Mouse (Mus musculus) left cerebral cortex, postnatal 25 days (tissue): ENCODE measurements around the gene Mpeg1. TPM values are rescaled to one million over a fixed set of nuclear protein-coding genes. Genes with fewer than 3 reads are reported as not detected.
A peak's percentile ranks its signal among the peaks of the same experiment; 100 is the strongest.

Experiments used
- DNase-seq, 2 experiments: peaks; one replicate each; pipeline ENCODE4 v3.0.0; 2022; ENCODE audit warnings: low spot score in 2 of 2, mixed read lengths in 1 of 2
- intact Hi-C: fragments of 180-260 bp; cut with DNase I; formaldehyde crosslinking; loops from one replicate; pipeline ENCODE4 v1.15.1; 2025
- total RNA-seq, 2 experiments: library from RNA; stranded (reverse); gene quantifications; 2 replicates each; pipeline ENCODE4 v1.2.3; 2021

Mpeg1 gene
- total RNA-seq, 2 experiments from 2014 or later = 7.6 to 8.7 TPM

DNA sequence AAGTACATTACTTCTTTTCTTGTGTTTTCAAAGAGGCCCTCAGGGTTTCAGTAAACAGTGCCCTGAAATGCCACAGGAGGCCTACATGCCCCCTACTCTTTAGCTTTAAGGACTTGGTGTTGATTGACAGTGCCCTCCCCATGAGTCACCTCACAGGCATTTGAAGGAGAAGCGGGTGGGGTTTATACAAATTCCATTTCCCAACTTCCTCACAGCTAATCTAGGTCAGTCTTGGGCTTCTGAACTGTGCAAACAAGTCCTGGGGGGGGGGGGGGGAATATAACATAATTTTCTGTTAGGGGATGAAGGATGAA lies 3.1 kb downstream of the Mpeg1 start:
- no peak for DNase-seq
- intact Hi-C loops = loop anchor here (2.0 kb wide), 1 partner anchor 29 kb away; no protein-coding TSS in a partner anchor

DNA sequence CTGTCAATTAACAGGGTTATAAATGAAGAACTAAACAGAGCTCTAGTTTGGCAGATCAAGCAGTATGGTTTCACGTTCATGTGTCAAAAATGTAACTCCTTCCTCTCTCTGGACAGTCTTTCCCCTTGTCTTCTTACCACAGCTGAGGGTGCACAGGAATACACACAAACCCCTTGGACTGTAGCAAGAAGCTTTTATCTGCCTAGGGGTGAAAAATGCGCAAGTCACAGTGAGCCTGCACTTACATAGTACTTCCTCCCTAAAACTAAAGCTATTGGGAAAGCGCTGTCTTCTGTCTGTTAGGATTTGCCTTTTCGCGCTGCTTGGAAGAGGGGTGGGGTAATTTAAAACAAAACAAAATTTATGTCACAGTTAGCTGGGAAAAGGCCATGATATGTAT lies 3.5 kb downstream of the Mpeg1 start:
- intact Hi-C loops = loop anchor here (2.0 kb wide), 1 partner anchor 29 kb away; no protein-coding TSS in a partner anchor
- no peak for DNase-seq

DNA sequence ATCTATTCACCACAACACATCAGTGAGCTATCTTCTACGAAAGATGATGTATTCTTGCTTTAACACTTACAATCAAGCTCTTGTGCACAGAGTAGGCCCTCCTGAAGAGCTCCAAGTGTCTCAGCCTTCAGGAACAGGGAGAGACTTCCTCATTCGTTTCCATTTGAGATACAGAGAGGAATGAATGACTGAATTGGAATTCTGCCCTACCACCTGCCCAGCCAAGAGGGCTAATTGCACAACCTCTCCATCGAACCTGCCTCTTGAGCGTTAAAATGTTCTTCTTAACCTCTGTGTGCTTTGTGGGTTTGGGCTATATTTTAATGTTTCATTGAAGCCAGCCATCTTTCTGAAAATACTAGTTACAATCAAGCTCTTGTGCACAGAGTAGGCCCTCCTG lies 4.1 kb downstream of the Mpeg1 start:
- DNase-seq = no peak
- intact Hi-C loops = loop anchor here (2.0 to 5.0 kb wide), 3 partner anchors 30 to 108 kb away; partner anchors contain the start of gene Dtx4

DNA sequence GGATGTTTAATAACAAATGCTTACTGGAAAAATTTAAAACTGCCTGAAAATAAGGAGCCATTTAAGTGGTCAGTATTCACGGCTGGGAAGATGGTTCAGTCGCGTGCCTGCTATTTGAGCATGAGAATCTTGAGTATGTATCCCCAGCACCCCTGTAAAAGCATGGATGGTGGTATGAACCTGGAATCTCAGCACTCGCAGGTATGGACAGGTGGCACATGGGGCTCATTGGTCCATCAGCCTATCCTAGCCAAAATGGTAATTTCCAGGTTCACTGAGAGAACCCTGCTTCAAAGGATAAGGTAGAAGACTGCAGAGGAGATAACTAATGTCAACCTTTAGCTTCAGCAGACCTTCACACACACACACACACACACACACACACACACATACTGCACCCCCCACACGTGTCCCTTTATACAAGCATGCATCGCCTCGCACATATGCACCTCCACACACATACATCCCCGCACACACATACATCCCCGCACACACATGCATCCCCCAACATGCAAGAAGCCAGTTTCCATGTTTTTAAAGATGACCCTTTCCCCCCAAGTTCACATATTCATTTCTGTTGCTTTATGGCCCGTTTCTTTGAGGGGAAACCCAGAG lies 5.1 kb downstream of the Mpeg1 start:
- intact Hi-C loops = loop anchor here (2.0 to 5.0 kb wide), 3 partner anchors 31 to 107 kb away; partner anchors contain the start of gene Dtx4
- DNase-seq = no peak

DNA sequence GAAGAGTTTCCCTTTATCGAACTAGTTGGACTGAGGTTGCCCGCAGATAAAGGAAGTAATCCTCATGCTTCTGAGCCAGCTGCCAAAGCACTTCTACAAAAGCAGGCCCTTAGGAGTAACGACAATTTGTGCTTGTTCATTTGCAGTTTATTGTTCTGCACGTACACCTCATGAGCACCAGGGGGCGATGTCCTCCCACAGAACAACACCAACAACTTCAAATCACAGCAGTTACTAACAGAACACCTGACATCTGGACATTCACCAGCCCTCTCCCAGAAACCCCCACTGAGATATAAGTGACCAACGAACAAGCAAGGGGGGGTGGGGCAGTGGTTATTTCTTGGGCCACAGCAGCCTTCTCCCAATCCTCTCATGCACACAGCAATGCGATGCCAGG lies 5.6 kb downstream of the Mpeg1 start:
- intact Hi-C loops = loop anchor here (5.0 kb wide), 2 partner anchors 36 to 106 kb away; partner anchors contain the start of gene Dtx4
- DNase-seq = peak; percentile 74 to 79

DNA sequence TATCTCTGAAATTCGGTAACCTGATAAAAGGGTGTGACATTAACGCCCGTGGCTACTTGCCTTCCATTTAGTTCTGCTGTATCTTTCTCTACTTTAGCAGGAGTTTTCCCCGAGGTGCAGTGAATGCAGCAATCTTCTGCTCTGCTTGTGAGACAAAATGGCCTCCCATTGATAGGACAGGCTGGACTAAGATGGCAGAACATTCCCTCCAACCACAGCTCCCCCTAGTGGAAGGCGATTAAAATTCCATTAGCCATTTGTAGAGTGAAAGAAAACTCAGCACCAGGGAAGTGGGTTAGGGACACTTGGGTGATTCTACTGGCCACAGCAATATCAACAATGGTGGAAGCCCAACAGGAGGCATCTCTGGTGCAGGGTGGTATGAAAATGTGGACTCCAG lies 6.9 kb downstream of the Mpeg1 start:
- intact Hi-C loops = loop anchor here (5.0 kb wide), 2 partner anchors 35 to 105 kb away; partner anchors contain the start of gene Dtx4
- DNase-seq = peak in 1 of 2 experiments; percentile 21

DNA sequence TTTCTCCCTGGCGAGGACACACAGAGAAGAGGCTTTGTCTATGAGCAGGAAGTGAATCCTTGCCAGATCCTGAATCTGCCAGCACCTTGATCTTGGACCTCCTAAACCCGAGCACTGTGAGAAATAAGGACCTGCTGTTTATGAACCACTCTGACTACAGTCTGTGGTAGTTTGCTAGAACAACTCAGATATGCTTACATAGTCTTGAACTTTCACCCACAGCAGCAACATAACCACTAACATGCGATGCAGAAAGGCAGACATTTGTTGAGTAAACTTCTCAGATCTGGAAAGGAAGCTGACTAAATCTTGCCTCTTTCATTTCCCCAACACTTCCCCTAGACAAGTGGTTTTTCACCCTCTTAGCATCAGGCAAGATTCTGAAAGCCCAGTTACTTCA lies 11.3 kb downstream of the Mpeg1 start:
- no peak for DNase-seq
- intact Hi-C loops = no loop called here

DNA sequence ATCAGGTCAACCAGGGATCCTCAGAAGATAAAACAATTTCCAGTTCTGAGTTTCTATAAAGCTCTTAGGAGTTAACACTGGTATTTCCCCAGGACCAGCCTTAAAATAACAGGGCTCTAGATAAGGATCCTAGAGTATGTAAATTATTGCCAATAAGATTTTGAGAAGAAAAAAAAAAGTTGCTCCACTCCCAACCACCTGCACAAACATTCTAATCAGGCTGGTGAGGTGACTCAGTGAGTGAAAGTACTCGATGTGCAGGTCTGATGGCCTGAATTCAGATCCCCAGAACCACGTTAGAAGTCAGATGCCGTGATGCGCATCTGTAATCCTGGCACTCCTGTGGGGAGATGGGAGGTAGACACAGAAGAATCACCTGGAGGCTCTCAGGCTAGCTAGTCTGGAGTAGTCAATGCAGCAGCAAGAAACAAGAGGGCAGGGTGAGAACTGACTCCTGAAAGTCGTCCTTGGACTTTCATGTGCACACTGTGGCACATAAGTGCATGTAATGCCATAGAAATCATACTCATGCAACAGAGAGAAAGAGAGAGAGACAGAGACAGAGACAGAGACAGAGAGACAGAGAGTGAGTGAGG lies 11.9 kb downstream of the Mpeg1 start:
- intact Hi-C loops = no loop called here
- no peak for DNase-seq

DNA sequence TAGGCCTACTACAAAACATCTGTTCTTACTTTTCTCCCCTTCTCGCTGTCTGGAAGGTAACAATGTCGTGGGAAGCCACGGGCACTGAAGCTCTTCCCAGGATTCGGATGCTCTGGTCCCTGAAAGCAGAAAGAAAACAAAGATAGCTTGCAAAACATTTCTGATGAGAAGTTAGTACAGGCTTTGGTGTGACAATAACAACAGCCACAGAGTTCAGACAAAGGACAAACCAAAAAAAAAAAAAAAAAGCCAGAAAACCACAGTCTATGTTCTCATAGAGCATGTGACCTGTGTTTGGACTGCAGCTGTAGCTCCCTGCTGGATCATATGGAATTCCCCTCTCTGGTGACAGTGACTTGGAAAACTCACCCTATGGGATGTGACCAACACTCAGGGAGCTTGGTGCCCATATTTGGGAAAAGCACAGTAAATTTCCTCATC lies 12.6 kb downstream of the Mpeg1 start:
- intact Hi-C loops = no loop called here
- no peak for DNase-seq

DNA sequence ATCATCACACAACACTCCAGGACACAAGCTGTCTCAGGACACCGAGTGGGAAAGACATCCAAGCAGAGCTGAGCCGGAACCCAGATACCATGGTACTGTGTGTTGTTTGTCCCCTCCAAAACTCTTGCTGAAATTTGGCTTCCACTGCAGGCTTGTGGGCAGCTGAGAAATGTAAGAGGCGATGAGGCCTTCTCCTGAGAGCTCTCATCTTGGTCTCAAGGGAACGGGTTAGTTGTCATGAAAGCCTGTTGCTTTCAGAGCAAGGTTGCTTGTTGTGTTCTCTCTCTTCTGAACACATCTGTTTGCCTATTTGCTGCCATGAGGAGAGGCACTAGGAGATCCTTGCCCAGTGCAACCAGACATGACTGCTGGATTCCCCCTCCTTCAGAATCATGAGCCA lies 13.4 kb downstream of the Mpeg1 start:
- no peak for DNase-seq
- intact Hi-C loops = no loop called here

DNA sequence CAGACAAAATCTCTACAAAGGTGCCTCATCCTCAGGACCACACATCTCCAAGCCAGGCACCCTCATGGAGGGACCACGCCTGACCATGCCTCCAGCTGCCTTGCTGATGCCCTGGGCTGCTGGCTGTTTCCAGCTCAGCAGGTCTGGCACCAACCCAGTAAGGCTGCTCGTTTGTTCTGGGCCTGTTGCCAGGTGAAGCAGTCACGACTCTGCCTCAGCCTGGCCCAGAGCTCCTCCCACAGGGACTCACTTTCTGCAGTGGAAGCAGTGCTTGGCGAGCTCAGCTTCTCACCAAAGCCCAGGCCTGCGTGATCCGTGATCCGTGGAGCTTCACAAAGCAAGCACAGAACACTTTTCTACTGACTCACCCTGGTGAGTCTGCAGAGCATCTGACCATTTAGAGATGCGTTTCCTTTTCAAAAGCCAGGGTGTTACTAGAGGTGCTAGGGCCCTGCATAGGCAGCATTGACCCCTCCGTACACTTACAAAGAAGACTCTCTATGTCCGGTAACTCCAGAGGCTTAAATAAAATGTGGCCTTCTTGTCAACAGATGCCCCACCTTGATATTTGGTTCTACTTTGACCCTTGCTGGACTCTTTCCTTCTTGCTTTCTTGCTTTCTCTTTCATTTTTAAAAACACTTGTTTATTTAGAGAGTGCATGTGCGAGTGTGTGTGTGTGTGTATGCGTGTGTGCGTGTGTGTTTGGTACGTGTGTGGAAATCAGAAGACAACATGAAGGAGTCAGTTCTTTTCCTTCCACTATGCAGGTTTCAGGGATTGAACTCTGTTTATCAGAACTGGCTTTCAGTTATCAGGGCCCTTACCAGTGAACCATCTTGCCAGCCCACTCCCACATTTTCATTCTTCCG lies 15.0 kb downstream of the Mpeg1 start:
- intact Hi-C loops = no loop called here
- DNase-seq = peak; percentile 87 to 96

DNA sequence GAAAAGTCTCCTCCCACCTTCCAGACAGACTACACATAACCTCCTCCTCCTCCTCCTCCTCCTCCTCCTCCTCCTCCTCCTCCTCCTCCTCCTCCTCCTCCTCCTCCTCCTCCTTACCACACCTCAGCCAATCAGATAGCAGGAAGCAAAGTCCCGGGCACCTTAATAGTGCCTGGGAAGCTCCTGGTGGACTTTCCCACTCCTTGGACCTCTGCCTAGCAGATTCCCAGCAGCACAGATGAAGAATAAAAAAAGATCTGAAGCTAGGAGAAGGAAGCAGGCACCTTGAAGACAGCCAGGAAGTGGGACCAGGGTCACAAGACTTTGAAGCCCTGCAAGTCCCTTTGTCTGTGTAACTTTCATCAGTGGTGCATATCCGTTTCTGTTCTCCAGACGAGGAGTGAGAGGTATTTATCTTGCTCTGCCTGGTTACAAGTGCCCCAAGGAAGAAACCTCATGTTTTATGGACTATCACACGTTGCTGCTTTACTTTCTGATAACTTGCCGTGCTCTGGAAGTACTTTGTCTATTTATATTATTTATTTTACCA lies 16.2 kb downstream of the Mpeg1 start:
- peak in 1 of 2 experiments; percentile 65 for DNase-seq
- intact Hi-C loops = no loop called here

DNA sequence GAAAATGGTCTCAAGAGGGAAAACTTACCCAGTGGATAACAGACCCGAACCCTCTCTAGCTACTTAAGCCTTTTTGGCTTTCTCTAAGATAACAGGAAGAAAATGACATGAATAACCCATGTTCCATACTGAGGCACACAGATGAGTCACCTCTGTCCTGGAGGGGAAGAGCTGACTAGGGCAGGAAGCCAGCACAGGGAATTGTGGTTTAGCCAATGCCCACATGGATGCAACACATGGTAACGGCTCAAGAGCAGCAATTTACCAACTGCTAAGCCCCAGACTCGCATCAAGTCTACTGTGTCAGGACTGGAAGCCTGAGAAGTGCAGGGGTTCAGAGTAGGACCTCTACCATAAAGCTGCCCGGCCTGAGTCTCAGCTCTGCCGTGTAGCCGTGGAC lies 17.8 kb downstream of the Mpeg1 start:
- intact Hi-C loops = no loop called here
- DNase-seq = no peak

DNA sequence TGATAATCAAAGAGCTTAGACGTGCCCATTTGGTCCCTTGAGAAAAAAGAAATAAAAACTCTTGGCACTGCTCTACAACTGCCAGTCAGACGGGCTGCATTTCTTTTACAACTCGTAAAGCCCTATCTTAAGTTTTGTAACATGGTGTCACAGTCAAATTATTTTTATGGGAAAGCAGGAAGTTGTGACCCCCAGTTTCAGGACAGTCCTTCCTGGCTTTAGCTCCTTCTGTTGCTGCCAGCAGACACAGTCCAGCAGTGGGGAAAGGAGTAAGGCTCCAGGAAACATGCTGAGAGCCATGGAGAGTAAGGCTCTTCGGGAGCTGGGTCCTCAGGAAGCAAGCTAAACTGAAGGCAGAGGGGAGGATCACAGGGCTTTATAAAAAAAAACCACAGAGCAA lies 23.2 kb downstream of the Mpeg1 start:
- intact Hi-C loops = no loop called here
- DNase-seq = no peak

DNA sequence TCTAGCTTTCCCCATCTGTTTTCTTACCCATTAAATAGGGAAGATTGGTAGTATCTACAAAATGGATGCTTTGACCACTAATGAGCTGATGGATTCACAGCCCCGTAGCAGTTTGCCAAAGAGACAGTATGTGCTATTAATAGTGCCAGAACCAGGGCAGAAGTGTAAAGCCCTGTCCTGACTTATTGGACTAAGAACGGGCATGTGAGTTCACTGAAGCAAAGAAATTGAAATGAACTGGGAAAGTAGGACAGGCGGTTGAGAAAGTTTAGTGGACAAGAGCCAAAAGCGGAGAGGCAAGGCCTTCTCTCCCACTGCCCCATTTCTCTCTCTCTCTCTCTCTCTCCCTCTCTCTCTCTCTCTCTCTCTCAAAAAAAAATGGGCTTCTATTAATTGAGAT lies 23.6 kb downstream of the Mpeg1 start:
- intact Hi-C loops = no loop called here

DNA sequence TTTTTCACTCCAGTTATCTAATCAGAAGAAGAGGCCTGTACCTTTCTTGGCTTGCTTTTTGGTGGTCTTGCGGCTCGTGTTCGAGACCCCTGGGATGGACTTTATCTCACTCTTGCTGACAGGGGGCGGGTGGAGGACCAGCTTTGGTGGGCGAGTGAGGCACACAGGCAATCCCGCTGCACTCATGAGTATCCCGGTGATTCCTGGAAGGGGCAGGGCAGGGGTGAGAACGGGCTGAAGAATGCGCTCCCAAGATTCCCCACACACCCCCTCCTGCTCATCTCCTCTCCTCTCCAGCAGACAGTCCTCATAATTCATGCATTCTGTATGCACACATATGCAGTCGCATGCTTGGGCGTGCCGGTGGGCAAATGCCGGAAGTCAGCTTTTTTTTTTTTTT lies 24.6 kb downstream of the Mpeg1 start:
- intact Hi-C loops = no loop called here
- DNase-seq = no peak

More for the DNA sequence above, 23.6 kb downstream of the Mpeg1 start:
- no peak for DNase-seq

DNA sequence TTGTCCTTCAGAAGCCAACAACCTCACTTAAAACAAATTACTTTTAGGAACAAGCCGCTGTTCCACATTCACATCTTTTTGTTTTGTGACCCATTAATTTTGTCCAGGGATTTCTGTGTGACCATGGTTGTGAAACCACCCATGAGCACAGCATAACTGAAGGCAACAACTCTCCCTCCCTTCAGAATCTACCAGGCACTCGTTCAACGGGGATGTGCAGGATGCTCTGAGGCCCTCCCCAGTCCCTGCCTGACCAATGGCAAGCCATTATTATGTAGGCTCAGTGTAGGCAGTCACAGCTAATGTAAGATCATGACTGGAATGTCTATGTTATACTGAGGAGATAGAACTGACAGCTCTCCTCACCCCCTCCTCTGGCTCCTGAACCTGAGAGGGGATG lies 25.1 kb downstream of the Mpeg1 start:
- no peak for DNase-seq
- intact Hi-C loops = no loop called here

DNA sequence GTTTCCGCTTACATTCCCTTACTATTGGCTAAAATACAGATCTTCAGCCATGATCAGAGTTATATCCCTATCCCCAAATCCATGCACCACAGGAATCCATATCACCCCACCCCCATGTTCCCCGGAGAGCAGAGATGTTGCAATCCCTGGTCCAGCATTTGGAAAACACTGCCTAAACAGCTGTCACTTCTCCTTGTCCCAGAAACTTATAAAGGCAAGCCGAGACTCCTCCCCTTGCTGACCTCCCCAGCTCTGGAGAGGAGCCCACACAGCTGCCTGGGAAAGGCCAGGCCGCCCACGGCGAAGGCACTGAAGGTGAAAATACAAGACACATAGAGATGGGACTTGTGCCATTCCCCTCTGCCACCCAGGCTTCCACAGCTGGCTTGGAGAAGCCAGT lies 26.3 kb downstream of the Mpeg1 start:
- DNase-seq = no peak
- intact Hi-C loops = no loop called here

DNA sequence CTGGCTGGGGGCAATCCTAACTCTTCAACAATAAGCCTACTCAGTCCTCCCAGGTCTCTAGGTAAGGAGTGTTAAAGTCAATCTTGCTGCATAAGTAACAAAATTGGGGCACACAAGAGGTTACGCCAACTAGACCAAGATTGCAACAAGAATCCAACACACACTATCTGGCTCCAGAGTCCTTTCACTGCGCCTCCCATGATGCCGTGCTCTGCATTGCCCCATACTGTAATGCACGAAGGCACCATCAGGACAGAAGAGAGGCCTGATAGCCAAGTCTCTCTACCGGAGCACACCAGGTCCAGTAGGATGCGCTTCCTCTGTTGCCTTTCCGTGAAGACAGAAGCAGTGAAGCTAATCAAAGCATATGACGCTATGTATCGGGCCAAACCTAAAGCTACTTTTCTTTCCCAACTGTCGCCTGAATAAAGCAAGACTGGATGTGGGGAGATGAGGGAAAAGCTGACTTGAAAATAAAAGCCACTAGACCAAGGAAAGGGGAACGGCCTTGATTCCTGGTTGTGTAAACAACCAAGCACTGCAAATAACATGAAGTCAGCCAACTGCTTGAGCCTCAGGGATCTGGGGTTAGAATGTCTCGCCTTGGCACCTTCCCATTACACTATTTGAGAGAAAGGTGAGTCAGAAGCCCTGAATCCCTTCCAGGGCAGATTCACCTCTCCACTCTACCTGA lies 27.1 kb downstream of the Mpeg1 start:
- intact Hi-C loops = no loop called here
- no peak for DNase-seq
